Mouse (Mus musculus): ENCODE results near the gene Ankrd24.
A peak's percentile ranks its signal among the peaks of the same experiment; 100 is the strongest.
"Not testable (repeated sequence)": the region's sequence is repeated elsewhere in the genome, so short reads cannot be mapped to it uniquely, and the experiment has no call there.

Gene Ankrd24

DNA sequence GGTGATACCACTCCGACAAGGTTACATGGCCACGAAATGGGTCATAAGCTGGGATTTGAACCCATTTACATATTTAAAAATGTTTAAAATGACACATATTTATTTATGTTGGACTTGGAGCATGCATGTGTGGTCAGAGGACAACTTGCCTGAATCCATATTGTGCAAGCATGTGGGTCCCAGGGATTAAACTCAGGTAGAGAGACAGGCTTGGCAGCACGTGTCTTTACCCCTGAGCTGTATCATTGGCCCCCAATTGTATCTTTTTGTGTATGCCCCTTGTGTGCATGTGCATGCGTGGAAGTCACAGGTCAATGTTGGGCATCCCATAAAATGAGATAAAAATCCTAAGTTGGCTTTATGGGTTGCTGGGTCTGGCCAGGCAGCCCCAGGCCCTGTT lies 17.1 kb downstream of the Ankrd24 start:
- peak; percentile 25 for DNase-seq

DNA sequence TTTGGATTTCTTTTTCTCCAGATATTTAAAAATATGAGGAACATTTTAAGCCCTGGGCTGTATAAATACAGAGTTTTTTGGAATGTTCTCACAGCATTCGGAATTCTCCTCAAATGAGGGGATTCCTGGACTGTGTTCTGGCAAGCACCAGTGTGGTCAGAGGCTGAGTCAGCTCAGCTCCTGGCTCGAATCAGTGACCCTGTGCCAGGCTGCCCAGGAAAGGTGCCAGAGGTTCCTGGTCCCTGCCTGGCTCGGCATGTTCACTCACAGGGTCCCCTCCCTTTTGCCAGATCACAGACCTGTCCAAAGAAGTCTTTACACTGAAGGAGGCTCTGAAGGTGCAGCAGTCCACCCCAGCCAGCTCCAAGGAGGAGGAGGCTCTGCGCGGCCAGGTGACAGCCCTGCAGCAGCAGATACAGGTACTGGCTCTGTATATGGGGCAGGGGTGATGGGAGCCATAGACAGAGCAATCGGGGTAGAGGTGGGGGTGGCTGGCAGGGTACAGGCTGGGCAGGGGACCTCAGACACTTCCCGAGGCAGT lies 17.7 kb downstream of the Ankrd24 start:
- peak; percentile 61 for DNase-seq

DNA sequence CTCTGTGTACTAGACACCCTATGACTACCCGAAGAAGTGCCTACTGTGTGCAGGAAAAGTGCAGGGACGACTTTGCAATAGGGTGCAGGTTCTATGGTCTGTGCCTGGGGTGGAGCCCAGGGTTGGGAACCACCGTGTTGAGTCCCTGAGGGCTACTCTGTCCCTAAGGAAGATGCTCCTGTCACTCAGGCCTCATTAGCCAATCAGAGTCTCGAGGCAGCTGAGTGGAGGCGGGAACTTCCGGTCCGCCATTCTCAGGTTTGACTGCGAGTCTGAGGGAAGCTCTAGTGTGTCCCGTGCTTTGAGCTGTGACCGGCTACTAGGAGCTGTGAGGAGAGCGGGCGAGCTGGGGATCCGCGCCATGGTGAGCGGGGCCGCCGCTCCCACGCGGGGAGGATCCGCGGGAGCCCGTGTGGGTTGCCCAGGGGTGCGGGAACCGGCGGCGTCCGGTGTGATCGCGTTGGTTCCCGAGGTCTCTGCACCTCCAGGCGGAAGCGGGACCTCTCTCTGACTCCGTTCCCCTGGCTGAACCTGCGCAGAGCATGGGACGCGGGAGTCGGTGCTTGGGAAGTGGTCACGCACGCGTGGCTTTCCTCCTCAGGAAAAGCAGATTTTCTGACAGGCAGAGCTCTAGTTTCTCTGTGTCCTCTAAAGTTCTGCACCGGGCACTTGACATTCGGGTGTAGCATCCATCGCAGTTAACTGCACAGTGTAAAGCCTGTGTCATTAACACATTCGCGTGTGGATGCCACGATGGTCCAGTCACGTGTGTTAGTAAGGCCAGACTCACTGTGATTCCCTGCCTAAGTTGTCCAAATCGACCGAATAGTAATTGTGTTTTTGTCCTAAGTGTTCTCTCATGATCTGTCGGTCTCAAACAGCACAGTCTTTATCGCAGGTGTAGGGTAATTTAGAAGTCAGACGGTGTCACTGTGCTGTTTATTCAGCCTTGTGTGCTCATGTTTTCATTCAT lies 20.7 kb downstream of the Ankrd24 start, which contains the start of gene Gm10778:
TSS of gene Gm10778 (plus strand) at position 257 of the 973 bp plus-strand sequence.
- DNase-seq, result peak; percentile 90

DNA sequence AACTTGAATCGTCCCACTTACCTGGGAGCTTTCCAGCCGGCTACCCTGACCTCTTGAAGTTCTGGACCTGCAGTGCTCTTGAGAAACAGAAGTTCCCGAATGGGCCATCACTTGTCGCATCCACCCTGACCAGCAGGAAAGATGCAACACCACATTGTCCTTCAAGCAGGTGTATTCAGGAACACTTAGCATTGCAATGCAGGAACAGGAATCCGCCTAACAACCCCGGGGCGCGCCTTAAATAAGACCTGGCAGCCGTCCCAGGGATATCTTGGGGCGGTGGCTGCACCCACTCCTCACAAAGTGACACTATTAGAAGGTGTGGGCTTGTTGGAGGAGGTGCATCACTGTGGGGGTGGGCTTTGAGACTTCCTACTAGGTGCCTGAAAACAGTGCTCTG lies 26.8 kb downstream of the Ankrd24 start:
- no peak for DNase-seq

DNA sequence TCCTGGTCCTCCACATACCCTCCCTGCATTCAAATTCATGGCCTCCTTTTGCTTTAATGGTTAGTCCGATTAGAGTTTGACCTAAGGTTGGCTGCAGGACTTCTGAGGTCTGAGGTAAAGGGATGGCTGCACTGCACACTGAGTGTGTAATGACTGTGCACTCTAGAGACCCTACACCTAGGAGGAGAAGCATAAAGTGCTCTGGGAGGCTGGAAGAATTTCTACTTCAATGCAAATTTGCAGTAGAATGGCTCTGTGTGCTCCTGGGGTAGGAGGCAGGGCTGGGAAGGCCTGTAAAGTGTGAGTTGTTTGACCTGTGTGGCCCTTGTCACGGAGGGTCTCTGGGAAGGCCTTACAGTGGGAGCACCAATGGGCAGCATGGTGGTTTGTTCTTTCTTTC lies 27.8 kb downstream of the Ankrd24 start:
- DNase-seq, result no peak

DNA sequence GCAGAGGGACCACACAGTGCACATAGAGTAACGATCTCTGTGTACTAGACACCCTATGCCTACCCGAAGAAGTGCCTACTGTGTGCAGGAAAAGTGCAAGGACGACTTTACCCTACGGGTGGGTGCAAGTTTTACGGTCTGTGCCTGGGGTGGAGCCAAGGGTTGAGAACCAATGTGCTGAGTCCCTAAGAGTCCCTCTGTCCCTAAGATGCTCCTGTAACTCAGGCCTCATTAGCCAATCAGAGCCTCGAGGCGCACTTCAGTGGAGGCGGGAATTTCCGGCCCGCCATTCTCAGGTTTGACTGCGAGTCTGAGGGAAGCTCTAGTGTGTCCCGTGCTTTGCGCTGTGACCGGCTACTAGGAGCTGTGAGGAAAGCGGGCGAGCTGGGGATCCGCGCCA lies 58.8 kb downstream of the Ankrd24 start:
- not testable (repeated sequence) for DNase-seq

All from cerebellum, adult 9-11 months (tissue).